ENCODE assay signal across 23 mouse cellular contexts in genomic region chr4:69608885-69609284, GRCm38 (mm10).
DNase-seq lines count a peak whose midpoint lies in the region; ATAC-seq lines count a peak whose summit lies in the region.
"Had no signal": no experiment of that assay in that cellular context is flagged by ENCODE, and none has a peak within 500 bp of the region (broad histone marks: within the 10 kb centered on the region; RNA-seq: fewer than 3 reads in every experiment).

No protein-coding gene starts in this region.

- H3K4me1 ChIP-seq in intestine, embryonic 16.5 days (ENCODE audit: control insufficient read depth, insufficient read depth, low read length) = no peaks in the 10 kb centered on the region
- no peaks in the 10 kb centered on the region for H3K4me1 ChIP-seq in intestine, embryonic 15.5 days (replicated peaks)
- H3K4me1 ChIP-seq in hindbrain, embryonic 12.5 days = no peaks in the 10 kb centered on the region
- H3K4me1 ChIP-seq: embryonic facial prominence, embryonic 13.5 days; embryonic facial prominence, embryonic 15.5 days; forebrain, embryonic 10.5 days; forebrain, embryonic 12.5 days had no signal

- peak; percentile 40; the same call in 1 of the 2 replicates for ATAC-seq in intestine, embryonic 16.5 days
- no peak for ATAC-seq in intestine, embryonic 15.5 days
- ATAC-seq in hindbrain, embryonic 12.5 days (ENCODE audit: low FRiP score) = no peak
- ATAC-seq: forebrain, embryonic 14.5 days; forebrain, embryonic 16.5 days had no signal

- H3K27me3 ChIP-seq in intestine, embryonic 16.5 days (replicated peaks; ENCODE audit: control insufficient read depth, insufficient read depth, low read length) = no peaks in the 10 kb centered on the region
- H3K27me3 ChIP-seq in intestine, embryonic 15.5 days (replicated peaks) = no peaks in the 10 kb centered on the region
- no peaks in the 10 kb centered on the region for H3K27me3 ChIP-seq in hindbrain, embryonic 12.5 days
- H3K27me3 ChIP-seq: embryonic facial prominence, embryonic 13.5 days; embryonic facial prominence, embryonic 15.5 days; forebrain, embryonic 12.5 days had no signal

- 71% methylated on average over 1 of the region's 1 CpGs for WGBS in intestine, embryonic 16.5 days
- WGBS in intestine, embryonic 15.5 days = 79% methylated on average over 1 of the region's 1 CpGs
- 33% methylated on average over 1 of the region's 1 CpGs for WGBS in large intestine, adult 2 months
- WGBS in hindbrain, embryonic 12.5 days = 89% methylated on average over 1 of the region's 1 CpGs

- H3K4me2 ChIP-seq in intestine, embryonic 16.5 days (ENCODE audit: low read depth, low read length) = no peak overlapping the region
- no peak overlapping the region for H3K4me2 ChIP-seq in intestine, embryonic 15.5 days (replicated peaks)
- no peak overlapping the region for H3K4me2 ChIP-seq in hindbrain, embryonic 12.5 days (replicated peaks)
- H3K4me2 ChIP-seq: embryonic facial prominence, embryonic 13.5 days; embryonic facial prominence, embryonic 15.5 days; forebrain, embryonic 12.5 days had no signal

- H3K36me3 ChIP-seq in intestine, embryonic 16.5 days (ENCODE audit: control insufficient read depth, insufficient read depth, low read length) = no peaks in the 10 kb centered on the region
- no peaks in the 10 kb centered on the region for H3K36me3 ChIP-seq in intestine, embryonic 15.5 days
- H3K36me3 ChIP-seq in hindbrain, embryonic 12.5 days = no peaks in the 10 kb centered on the region
- H3K36me3 ChIP-seq: embryonic facial prominence, embryonic 13.5 days; embryonic facial prominence, embryonic 15.5 days; forebrain, embryonic 10.5 days; forebrain, embryonic 12.5 days had no signal

- peak; percentile 23 for DNase-seq in right cerebral cortex, adult 18-20 months
- no peak for DNase-seq in right cerebral cortex, postnatal 4 days
- peak; percentile 45 for DNase-seq in large intestine, adult 2 months (ENCODE audit: low read depth, low spot score)
- DNase-seq in spleen, postnatal 4 days (ENCODE audit: low spot score in 2 of 2) = no peak
- DNase-seq: adrenal gland, adult 2 months; adrenal gland, postnatal 10 days; adrenal gland, postnatal 25 days; cerebellum, adult 11-12 months; cerebellum, adult 2 months; cerebellum, adult 9-10 months; cerebellum, postnatal 10 days; cerebellum, postnatal 36 days; embryo, embryonic 11 days had no signal

- no peaks in the 10 kb centered on the region for H3K9me3 ChIP-seq in intestine, embryonic 16.5 days (ENCODE audit: control insufficient read depth, low read length)
- no peaks in the 10 kb centered on the region for H3K9me3 ChIP-seq in intestine, embryonic 15.5 days
- no peaks in the 10 kb centered on the region for H3K9me3 ChIP-seq in hindbrain, embryonic 12.5 days (replicated peaks)
- H3K9me3 ChIP-seq: embryonic facial prominence, embryonic 13.5 days; embryonic facial prominence, embryonic 15.5 days; forebrain, embryonic 10.5 days; forebrain, embryonic 12.5 days had no signal

- no peak overlapping the region for H3K9ac ChIP-seq in intestine, embryonic 16.5 days (ENCODE audit: low read depth, low read length)
- no peak overlapping the region for H3K9ac ChIP-seq in intestine, embryonic 15.5 days
- H3K9ac ChIP-seq in hindbrain, embryonic 12.5 days = no peak overlapping the region
- H3K9ac ChIP-seq: embryonic facial prominence, embryonic 13.5 days; embryonic facial prominence, embryonic 15.5 days; forebrain, embryonic 12.5 days had no signal

- no peak overlapping the region for H3K27ac ChIP-seq in intestine, embryonic 16.5 days (ENCODE audit: low read length)
- H3K27ac ChIP-seq in intestine, embryonic 15.5 days = no peak overlapping the region
- no peak overlapping the region for H3K27ac ChIP-seq in hindbrain, embryonic 12.5 days
- H3K27ac ChIP-seq: embryonic facial prominence, embryonic 13.5 days; embryonic facial prominence, embryonic 15.5 days; forebrain, embryonic 10.5 days; forebrain, embryonic 12.5 days had no signal

- no peak overlapping the region for H3K4me3 ChIP-seq in intestine, embryonic 16.5 days (ENCODE audit: low read length)
- no peak overlapping the region for H3K4me3 ChIP-seq in intestine, embryonic 15.5 days (replicated peaks)
- no peak overlapping the region for H3K4me3 ChIP-seq in hindbrain, embryonic 12.5 days
- H3K4me3 ChIP-seq: embryonic facial prominence, embryonic 13.5 days; embryonic facial prominence, embryonic 15.5 days; erythroblast, embryonic 14.5 days; forebrain, embryonic 10.5 days; forebrain, embryonic 12.5 days had no signal

Comparison
In these comparisons a context has a peak if more than half of its experiments do, and no peak if none do; other contexts are left out.
1. DNase-seq: peak in right cerebral cortex, adult 18-20 months (single experiment) and large intestine, adult 2 months (single experiment); none in right cerebral cortex, postnatal 4 days (single experiment) and spleen, postnatal 4 days (0 of 2).